Comparison of ENCODE assay signal across 35 mouse cellular contexts in the genomic region with DNA sequence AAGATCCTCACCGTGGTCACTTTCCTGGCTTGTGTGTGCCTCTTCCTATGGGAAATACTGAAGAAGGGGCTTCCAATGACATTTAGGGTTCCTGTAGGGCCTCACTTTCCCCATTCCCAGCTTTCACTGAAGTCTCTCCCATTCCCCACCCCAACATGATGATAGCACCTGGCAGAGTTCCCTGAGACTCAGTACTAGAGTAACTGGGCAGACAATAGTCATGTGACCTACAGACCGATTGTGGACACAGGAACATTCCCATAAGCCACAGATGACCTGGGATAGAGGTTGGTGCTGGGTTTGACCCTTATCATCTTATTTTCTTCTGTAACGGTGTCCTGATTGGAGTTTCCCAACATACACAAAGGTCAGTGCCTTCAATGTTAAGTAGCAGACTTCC. TPM values are rescaled to one million over a fixed set of nuclear protein-coding genes. Genes with fewer than 3 reads are reported as not detected.
A peak's percentile ranks its signal among the peaks of the same experiment; 100 is the strongest.
DNase-seq lines count a peak whose midpoint lies in the region; ATAC-seq and TF ChIP-seq lines count a peak whose summit lies in the region.
"Had no signal": no experiment of that assay in that cellular context is flagged by ENCODE, and none has a peak within 500 bp of the region (broad histone marks: within the 10 kb centered on the region; RNA-seq: fewer than 3 reads in every experiment).

No protein-coding gene starts in this region.

- H3K27me3 ChIP-seq in heart, embryonic 15.5 days: no peaks in the 10 kb centered on the region
- H3K27me3 ChIP-seq: forebrain, embryonic 12.5 days; stomach, embryonic 15.5 days had no signal

- ATAC-seq in heart, embryonic 15.5 days (replicated peaks; ENCODE audit: insufficient number of reproducible peaks, insufficient read depth, low FRiP score, low read depth): no peak
- ATAC-seq: forebrain, postnatal 0 days; liver, embryonic 12.5 days; liver, postnatal 0 days had no signal

- H3K27ac ChIP-seq in heart, embryonic 15.5 days: 0 out of 2 replicates have a peak overlapping the region, but pooled peaks have one; percentile 4
- H3K27ac ChIP-seq in embryonic fibroblast, embryonic 13.5 days (ENCODE audit: insufficient read depth, low read length): peak overlapping the region; percentile 79
- H3K27ac ChIP-seq: forebrain, embryonic 12.5 days; hindbrain, embryonic 13.5 days; liver, embryonic 12.5 days; midbrain, embryonic 12.5 days; stomach, embryonic 15.5 days had no signal

- H3K4me3 ChIP-seq in heart, embryonic 15.5 days: no peak overlapping the region
- H3K4me3 ChIP-seq in embryonic fibroblast, embryonic 13.5 days (ENCODE audit: insufficient read depth, low read length): no peak overlapping the region
- H3K4me3 ChIP-seq: forebrain, embryonic 12.5 days; hindbrain, embryonic 13.5 days; liver, embryonic 12.5 days; midbrain, embryonic 12.5 days; stomach, embryonic 15.5 days had no signal

- WGBS in heart, embryonic 15.5 days: 60% methylated on average over 3 of the region's 3 CpGs

- no peaks in the 10 kb centered on the region for H3K9me3 ChIP-seq in heart, embryonic 15.5 days (replicated peaks)
- H3K9me3 ChIP-seq: forebrain, embryonic 12.5 days; hindbrain, embryonic 13.5 days; liver, embryonic 12.5 days; midbrain, embryonic 12.5 days; stomach, embryonic 15.5 days had no signal

- DNase-seq in heart, adult 11 months: peak; percentile 79
- no peak for DNase-seq in heart, postnatal 36 days
- DNase-seq in heart, adult 18-20 months: no peak
- peak; percentile 70 for DNase-seq in 3T3-L1 (ENCODE audit: low read depth, low spot score)
- no peak for DNase-seq in left cerebral cortex, postnatal 14 days (ENCODE audit: low spot score in 2 of 2)
- DNase-seq: cerebellum, adult 18-20 months; cerebellum, postnatal 10 days; forebrain, postnatal 0 days; heart, postnatal 10 days; left cerebral cortex, postnatal 4 days; liver, postnatal 0 days; right cerebral cortex, postnatal 14 days; thymus, postnatal 14 days had no signal

- TF ChIP-seq POLR2A in embryonic fibroblast, embryonic 13.5 days (IDR thresholded peaks at IDR 0.05; ENCODE audit: low read depth, low read length): no peak

- no peak overlapping the region for H3K4me2 ChIP-seq in heart, embryonic 15.5 days
- H3K4me2 ChIP-seq: forebrain, embryonic 12.5 days; hindbrain, embryonic 13.5 days; liver, embryonic 12.5 days; midbrain, embryonic 12.5 days; stomach, embryonic 15.5 days had no signal

- intact Hi-C loops in heart, postnatal 36 days (cut with DNase I): no loop called here
- intact Hi-C loops in left cerebral cortex, postnatal 14 days (cut with DNase I): no loop called here

- H3K9ac ChIP-seq in heart, embryonic 15.5 days: no peak overlapping the region
- H3K9ac ChIP-seq: forebrain, embryonic 12.5 days; forebrain, postnatal 0 days; hindbrain, embryonic 13.5 days; liver, embryonic 12.5 days; liver, postnatal 0 days; midbrain, embryonic 12.5 days; stomach, embryonic 15.5 days had no signal

- TF ChIP-seq CTCF in embryonic fibroblast, embryonic 13.5 days (IDR thresholded peaks at IDR 0.05; ENCODE audit: borderline replicate concordance, insufficient read depth, low read length): no peak

- H3K4me1 ChIP-seq in heart, embryonic 15.5 days (replicated peaks): peaks cover 15% of the 10 kb centered on the region
- H3K4me1 ChIP-seq in embryonic fibroblast, embryonic 13.5 days (ENCODE audit: control insufficient read depth, insufficient read depth, low read length): peaks cover 14% of the 10 kb centered on the region; the same call in 1 of the 2 replicates
- H3K4me1 ChIP-seq: stomach, embryonic 15.5 days had no signal

- no peaks in the 10 kb centered on the region for H3K36me3 ChIP-seq in heart, embryonic 15.5 days
- H3K36me3 ChIP-seq: forebrain, embryonic 12.5 days; hindbrain, embryonic 13.5 days; liver, embryonic 12.5 days; midbrain, embryonic 12.5 days; stomach, embryonic 15.5 days had no signal

RNA-seq across cellular contexts. Expression of a gene that starts 4.1 kb away (rescaled TPM):
- total RNA-seq in heart, postnatal 36 days (2021): 100 to 1,000 TPM; 111 to 115 TPM
- polyA plus RNA-seq in heart, embryonic 15.5 days (2015; fragmentation: Nextera tagmentation; extraction: Ambion mirVana): 50.5 and 50.8 TPM in 2 replicates
- total RNA-seq in heart, adult 18-20 months (2021): 100 to 1,000 TPM; 115 to 130 TPM
- polyA plus RNA-seq in embryonic fibroblast, embryonic 13.5 days (2011; ENCODE audit: insufficient read length, low read depth, missing spikeins): 196 and 246 TPM in 2 replicates
- 10 to 100 TPM; 65.4 to 86.1 TPM for total RNA-seq in left cerebral cortex, postnatal 14 days (2021)

RNA-seq across cellular contexts. Expression of a gene that starts 34.3 kb away (rescaled TPM):
- 1 to 10 TPM; 2.5 to 3.4 TPM for total RNA-seq in heart, postnatal 36 days (2021)
- polyA plus RNA-seq in heart, embryonic 15.5 days (2015; fragmentation: Nextera tagmentation; extraction: Ambion mirVana): 0.53 TPM in 1 of 2 replicates, not detected in the other
- total RNA-seq in heart, adult 18-20 months (2021): 1 to 10 TPM; 2.2 TPM
- not detected in 2 replicates for polyA plus RNA-seq in embryonic fibroblast, embryonic 13.5 days (2011; ENCODE audit: insufficient read length, low read depth, missing spikeins)
- total RNA-seq in left cerebral cortex, postnatal 14 days (2021): not detected
- total RNA-seq: adrenal gland, adult 2 months; adrenal gland, postnatal 36 days; forebrain, postnatal 0 days; gastrocnemius, postnatal 10 days; granulocyte monocyte progenitor cell, adult 5-6 weeks; layer of hippocampus, adult 8-10 months; layer of hippocampus, postnatal 25 days; left cerebral cortex, postnatal 4 days; megakaryocyte, adult 5-6 weeks had no signal
- polyA plus RNA-seq: adrenal gland, adult 2 months; brain, embryonic 14.5 days; embryonic facial prominence, embryonic 14.5 days; forebrain, embryonic 12.5 days; forebrain, postnatal 0 days; hindbrain, embryonic 13.5 days; kidney, postnatal 0 days; limb, embryonic 14.5 days; liver, embryonic 12.5 days; liver, postnatal 0 days; lung, embryonic 16.5 days; midbrain, embryonic 12.5 days; neural tube, embryonic 14.5 days; small intestine, adult 2 months; stomach, embryonic 15.5 days; urinary bladder, adult 2 months had no signal

Comparison
In these comparisons a context has a peak if more than half of its experiments do, and no peak if none do; other contexts are left out.
1. DNase-seq: peak in heart, adult 11 months (single experiment) and 3T3-L1 (single experiment); none in heart, postnatal 36 days (0 of 2), heart, adult 18-20 months (0 of 2) and left cerebral cortex, postnatal 14 days (0 of 2).